Mouse (Mus musculus) stomach, postnatal 0 days (tissue): ENCODE measurements at regions not wholly inside any gene's neighbourhood (a gene's known extent, or its start where the extent isn't known, plus 50 kb on each side); places are given as distances from the start of the nearest gene placed in this dataset.

Experiments used
- CTCF ChIP-seq: IDR thresholded peaks from 2 replicates; pipeline ENCODE4 v1.5.1; 2016; ENCODE audit warnings: antibody characterized with exemption, low read depth, mild to moderate bottlenecking, moderate library complexity
- EP300 ChIP-seq: optimal IDR thresholded peaks from 2 replicates; pipeline ENCODE3; 2016; ENCODE audit warnings: antibody characterized with exemption

- TF ChIP-seq CTCF = no peak
- no peak for TF ChIP-seq EP300
Measured at GRCm38 (mm10) chr4:7992944-7993343, 245.9 kb downstream of the Car8 start.
